Mouse (Mus musculus): ENCODE measurements around the gene Scamp5.

DNA sequence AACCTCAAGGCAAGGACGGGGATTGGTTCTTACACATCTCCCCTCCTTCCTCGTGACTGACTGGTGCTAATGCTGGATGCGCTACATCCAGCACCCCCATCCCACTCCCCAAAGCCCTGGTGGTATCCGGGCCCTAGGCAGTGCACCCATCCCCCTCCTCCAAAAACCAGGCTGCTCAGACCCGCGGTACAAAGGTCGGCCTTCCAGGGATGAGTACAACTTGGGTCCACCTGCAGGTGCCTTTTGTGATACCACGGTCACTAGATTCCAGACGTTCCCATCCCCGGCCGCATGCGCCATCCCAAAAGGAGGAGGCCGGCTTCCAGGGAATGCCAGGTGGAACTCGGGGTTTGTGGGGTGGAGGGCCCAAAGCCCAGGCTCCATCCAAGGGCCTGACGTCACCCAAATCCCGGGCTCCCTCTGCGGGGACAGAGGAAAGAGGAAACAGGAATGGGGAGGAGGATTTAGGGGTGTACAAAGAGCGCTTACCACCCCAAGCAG lies 539 bp downstream of the Scamp5 start:
- TF ChIP-seq CTCF (IDR thresholded peaks at IDR 0.05; ENCODE audit: extremely low read depth, insufficient read length, insufficient replicate concordance, low read depth, low read length) (no peak), POLR2A (IDR thresholded peaks at IDR 0.05; ENCODE audit: low read depth, low read length) (no peak)
